Mouse (Mus musculus): Measurements from ENCODE around the gene Actc1.

- no peak for TF ChIP-seq POLR2A (IDR thresholded peaks at IDR 0.05; ENCODE audit: extremely low read depth, insufficient read depth, low read length)
- no peak for TF ChIP-seq CTCF (IDR thresholded peaks at IDR 0.05; ENCODE audit: extremely low read depth, insufficient read depth, low read length)
Measured at GRCm38 (mm10) chr2:114051871-114052241, 1.5 kb downstream of the Actc1 start.

All from cortical plate, adult 2 months (tissue).